Mouse (Mus musculus): ENCODE data around the gene Itga9.

DNA sequence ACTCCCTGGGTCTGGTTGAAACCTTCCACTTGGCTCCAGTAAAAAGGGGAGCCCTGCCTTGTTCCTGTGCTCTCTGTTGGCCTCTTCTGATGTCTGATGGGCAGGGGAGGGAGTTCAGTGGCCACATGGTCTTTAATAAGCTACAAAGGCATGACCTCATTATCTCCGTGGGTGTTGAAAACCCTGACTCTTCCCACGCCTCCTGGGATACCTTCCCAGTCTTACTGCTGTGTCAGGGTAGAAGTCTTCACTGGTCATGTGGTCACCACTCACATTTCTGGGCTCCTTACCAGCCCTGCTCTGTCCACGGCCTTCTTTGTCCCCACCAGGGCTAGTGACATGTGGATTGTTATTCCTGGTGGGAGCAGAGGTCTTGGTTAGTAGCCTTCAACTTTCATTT, 331.0 kb downstream of the Itga9 start:
- TF ChIP-seq POLR2A (IDR thresholded peaks at IDR 0.05; ENCODE audit: control insufficient read depth, extremely low read depth, insufficient read depth, low read length, poor library complexity) (no peak), CTCF (IDR thresholded peaks at IDR 0.05; ENCODE audit: borderline replicate concordance, control insufficient read depth, extremely low read depth, insufficient read depth, low read length, poor library complexity) (no peak)

Data from thymus, adult 2 months (tissue).